20 mouse cellular contexts compared by ENCODE assay signal in genomic region chr2:130171674-130172073, GRCm38 (mm10). TPM values are rescaled to one million over a fixed set of nuclear protein-coding genes. Genes with fewer than 3 reads are reported as not detected.
DNase-seq lines count a peak whose midpoint lies in the region; ATAC-seq and TF ChIP-seq lines count a peak whose summit lies in the region.
"Had no signal": no experiment of that assay in that cellular context is flagged by ENCODE, and none has a peak within 500 bp of the region (broad histone marks: within the 10 kb centered on the region; RNA-seq: fewer than 3 reads in every experiment).

No protein-coding gene starts in this region.

- no peak overlapping the region for H3K4me2 ChIP-seq in liver, embryonic 16.5 days (ENCODE audit: low read depth, low read length)
- no peak overlapping the region for H3K4me2 ChIP-seq in liver, embryonic 12.5 days
- no peak overlapping the region for H3K4me2 ChIP-seq in liver, postnatal 0 days (ENCODE audit: low read depth, low read length)
- H3K4me2 ChIP-seq in liver, embryonic 11.5 days: no peak overlapping the region

- no peak for TF ChIP-seq CTCF in liver, postnatal 0 days (IDR thresholded peaks at IDR 0.05; ENCODE audit: low read depth)

- TF ChIP-seq EP300 in liver, postnatal 0 days (IDR thresholded peaks at IDR 0.05; ENCODE audit: low read depth): no peak

- no peaks in the 10 kb centered on the region for H3K27me3 ChIP-seq in liver, embryonic 16.5 days (ENCODE audit: control insufficient read depth, insufficient read depth, low read depth, low read length)
- H3K27me3 ChIP-seq in liver, embryonic 12.5 days (replicated peaks): no peaks in the 10 kb centered on the region
- H3K27me3 ChIP-seq in liver, postnatal 0 days (ENCODE audit: insufficient read depth, low read length): no peaks in the 10 kb centered on the region
- H3K27me3 ChIP-seq in liver, embryonic 11.5 days (replicated peaks; ENCODE audit: control insufficient read depth, insufficient read depth, low read length): no peaks in the 10 kb centered on the region
- H3K27me3 ChIP-seq: CH12.LX, Patski had no signal

- no peak overlapping the region for H3K4me3 ChIP-seq in liver, embryonic 16.5 days (ENCODE audit: low read depth, low read length)
- H3K4me3 ChIP-seq in liver, embryonic 12.5 days: no peak overlapping the region
- H3K4me3 ChIP-seq in liver, postnatal 0 days (ENCODE audit: low read depth, low read length): no peak overlapping the region
- no peak overlapping the region for H3K4me3 ChIP-seq in liver, embryonic 11.5 days (ENCODE audit: low read depth, low read length)

- H3K9me3 ChIP-seq in liver, embryonic 16.5 days (replicated peaks; ENCODE audit: control insufficient read depth, low read length): no peaks in the 10 kb centered on the region
- H3K9me3 ChIP-seq in liver, embryonic 12.5 days (replicated peaks): no peaks in the 10 kb centered on the region
- H3K9me3 ChIP-seq in liver, postnatal 0 days (ENCODE audit: low read length): no peaks in the 10 kb centered on the region
- no peaks in the 10 kb centered on the region for H3K9me3 ChIP-seq in liver, embryonic 11.5 days (ENCODE audit: control insufficient read depth, low read length)
- H3K9me3 ChIP-seq: G1E had no signal

- no peak overlapping the region for H3K9ac ChIP-seq in liver, embryonic 16.5 days (ENCODE audit: low read depth, low read length)
- H3K9ac ChIP-seq in liver, embryonic 12.5 days: no peak overlapping the region
- no peak overlapping the region for H3K9ac ChIP-seq in liver, postnatal 0 days (replicated peaks)
- no peak overlapping the region for H3K9ac ChIP-seq in liver, embryonic 11.5 days (ENCODE audit: low read depth, low read length)

- peak; percentile 59; the same call in 1 of the 2 replicates for ATAC-seq in liver, embryonic 16.5 days (ENCODE audit: low read depth)
- ATAC-seq in liver, embryonic 12.5 days: no peak
- ATAC-seq in liver, postnatal 0 days: peak; percentile 96
- no peak for ATAC-seq in liver, embryonic 11.5 days (replicated peaks; ENCODE audit: low FRiP score)
- ATAC-seq: activated CD4-positive, CD25-positive, alpha-beta regulatory T cell, adult 4 months; CD4-positive, CD25-positive, alpha-beta regulatory T cell, adult 4 months; Patski had no signal

- 75% methylated on average over 2 of the region's 2 CpGs for WGBS in liver, embryonic 16.5 days (ENCODE audit: insufficient replicate concordance)
- WGBS in liver, embryonic 12.5 days (ENCODE audit: insufficient replicate concordance): 67% methylated on average over 2 of the region's 2 CpGs
- 59% methylated on average over 2 of the region's 2 CpGs for WGBS in liver, postnatal 0 days (ENCODE audit: insufficient replicate concordance)
- 83% methylated on average over 2 of the region's 2 CpGs for WGBS in liver, embryonic 11.5 days

- no peak for DNase-seq in liver, postnatal 0 days
- no peak for DNase-seq in liver, embryonic 11.5 days (ENCODE audit: low spot score)
- DNase-seq: adrenal gland, adult 2 months; adrenal gland, adult 8-10 months; adrenal gland, postnatal 10 days; adrenal gland, postnatal 14 days; adrenal gland, postnatal 25 days; adrenal gland, postnatal 36 days; B cell, adult 2 months; cerebellum, adult 11 months; cerebellum, adult 11-12 months; cerebellum, adult 18-20 months had no signal

- H3K4me1 ChIP-seq in liver, embryonic 16.5 days (ENCODE audit: control insufficient read depth, low read depth, low read length): peaks cover 3% of the 10 kb centered on the region
- H3K4me1 ChIP-seq in liver, embryonic 12.5 days: peaks cover 11% of the 10 kb centered on the region
- H3K4me1 ChIP-seq in liver, postnatal 0 days (ENCODE audit: insufficient read depth): peaks cover 2% of the 10 kb centered on the region
- H3K4me1 ChIP-seq in liver, embryonic 11.5 days (replicated peaks; ENCODE audit: control insufficient read depth, insufficient read depth, low read length): peaks cover 3% of the 10 kb centered on the region; the same call in 1 of the 2 replicates

- H3K36me3 ChIP-seq in liver, embryonic 16.5 days (ENCODE audit: control insufficient read depth, insufficient read depth): peaks cover 68% of the 10 kb centered on the region
- H3K36me3 ChIP-seq in liver, embryonic 12.5 days: peaks cover 98% of the 10 kb centered on the region
- peaks cover 74% of the 10 kb centered on the region for H3K36me3 ChIP-seq in liver, postnatal 0 days (replicated peaks; ENCODE audit: insufficient read depth, low read length)
- H3K36me3 ChIP-seq in liver, embryonic 11.5 days (ENCODE audit: control insufficient read depth, insufficient read depth, low read length): peaks cover 60% of the 10 kb centered on the region

- no peak overlapping the region for H3K27ac ChIP-seq in liver, embryonic 16.5 days (ENCODE audit: low read length)
- no peak overlapping the region for H3K27ac ChIP-seq in liver, embryonic 12.5 days
- peak overlapping the region; percentile 72 for H3K27ac ChIP-seq in liver, postnatal 0 days (ENCODE audit: low read depth)
- no peak overlapping the region for H3K27ac ChIP-seq in liver, embryonic 11.5 days (ENCODE audit: low read depth, low read length)

RNA-seq across cellular contexts. Expression of gene Snrpb, which starts 7.5 kb away (rescaled TPM):
- 231 and 249 TPM in 2 replicates for polyA plus RNA-seq in liver, embryonic 16.5 days (2015; fragmentation: Nextera tagmentation; extraction: Ambion mirVana)
- polyA plus RNA-seq in liver, embryonic 12.5 days (2016; fragmentation: Nextera tagmentation; extraction: Ambion mirVana): 436 and 453 TPM in 2 replicates
- polyA plus RNA-seq in liver, postnatal 0 days (2015; fragmentation: Nextera tagmentation; extraction: Ambion mirVana): 185 and 200 TPM in 2 replicates
- 633 and 668 TPM in 2 replicates for polyA plus RNA-seq in liver, embryonic 11.5 days (2014; fragmentation: Nextera tagmentation; extraction: Ambion mirVana)

RNA-seq across cellular contexts. Expression of gene Tmc2, which starts 23.3 kb away (rescaled TPM):
- 0.04 and 0.11 TPM in 2 replicates for polyA plus RNA-seq in liver, embryonic 16.5 days (2015; fragmentation: Nextera tagmentation; extraction: Ambion mirVana)
- 0.04 TPM in 1 of 2 replicates, not detected in the other for polyA plus RNA-seq in liver, embryonic 12.5 days (2016; fragmentation: Nextera tagmentation; extraction: Ambion mirVana)
- not detected in 2 replicates for polyA plus RNA-seq in liver, postnatal 0 days (2015; fragmentation: Nextera tagmentation; extraction: Ambion mirVana)
- polyA plus RNA-seq in liver, embryonic 11.5 days (2014; fragmentation: Nextera tagmentation; extraction: Ambion mirVana): 0.09 and 0.11 TPM in 2 replicates
- polyA plus RNA-seq: adrenal gland, adult 2 months; C2C12; CD4-positive, CD25-positive, alpha-beta regulatory T cell, adult 4 months; G1E; Patski had no signal

RNA-seq across cellular contexts. Expression of gene Tgm6, which starts 59.5 kb away (rescaled TPM):
- not detected in 2 replicates for polyA plus RNA-seq in liver, embryonic 16.5 days (2015; fragmentation: Nextera tagmentation; extraction: Ambion mirVana)
- not detected in 2 replicates for polyA plus RNA-seq in liver, embryonic 12.5 days (2016; fragmentation: Nextera tagmentation; extraction: Ambion mirVana)
- polyA plus RNA-seq in liver, postnatal 0 days (2015; fragmentation: Nextera tagmentation; extraction: Ambion mirVana): not detected in 2 replicates
- not detected in 2 replicates for polyA plus RNA-seq in liver, embryonic 11.5 days (2014; fragmentation: Nextera tagmentation; extraction: Ambion mirVana)
- polyA plus RNA-seq: activated CD4-positive, CD25-positive, alpha-beta regulatory T cell, adult 4 months; adrenal gland, adult 2 months; C2C12; CD4-positive, CD25-positive, alpha-beta regulatory T cell, adult 4 months; G1E; Patski had no signal

Comparison
In these comparisons a context has a peak if more than half of its experiments do, and no peak if none do; other contexts are left out.
1. ATAC-seq: peak in liver, embryonic 16.5 days (single experiment) and liver, postnatal 0 days (single experiment); none in liver, embryonic 12.5 days (single experiment) and liver, embryonic 11.5 days (single experiment).